Mouse (Mus musculus): ENCODE results near the gene Erg28. TPM values are rescaled to one million over a fixed set of nuclear protein-coding genes. Genes with fewer than 3 reads are reported as not detected.

Erg28 gene
- total RNA-seq, 2 experiments from 2014 or later = 1.9 to 2.3 TPM

DNA sequence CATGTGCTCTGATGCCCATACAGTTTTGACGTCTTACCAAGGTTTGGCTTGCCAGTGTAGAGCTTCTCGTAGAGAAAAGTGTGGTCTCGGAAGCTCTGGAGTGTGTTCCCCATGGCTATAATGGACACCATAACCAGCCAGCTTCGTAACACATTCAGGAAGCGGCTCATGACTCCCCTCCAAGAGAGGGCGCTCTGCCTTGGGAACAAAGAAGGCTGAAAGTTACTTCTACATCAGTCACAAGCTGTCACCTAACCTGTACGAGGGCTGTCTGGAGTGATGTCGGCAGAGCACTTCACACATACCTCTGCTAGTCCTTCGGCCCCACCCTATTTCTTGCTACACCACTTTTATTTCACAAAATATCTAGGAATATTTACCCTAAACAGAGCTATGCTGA, 2.3 kb downstream of the Erg28 start:
- DNase-seq (ENCODE audit: low spot score) = no peak

DNA sequence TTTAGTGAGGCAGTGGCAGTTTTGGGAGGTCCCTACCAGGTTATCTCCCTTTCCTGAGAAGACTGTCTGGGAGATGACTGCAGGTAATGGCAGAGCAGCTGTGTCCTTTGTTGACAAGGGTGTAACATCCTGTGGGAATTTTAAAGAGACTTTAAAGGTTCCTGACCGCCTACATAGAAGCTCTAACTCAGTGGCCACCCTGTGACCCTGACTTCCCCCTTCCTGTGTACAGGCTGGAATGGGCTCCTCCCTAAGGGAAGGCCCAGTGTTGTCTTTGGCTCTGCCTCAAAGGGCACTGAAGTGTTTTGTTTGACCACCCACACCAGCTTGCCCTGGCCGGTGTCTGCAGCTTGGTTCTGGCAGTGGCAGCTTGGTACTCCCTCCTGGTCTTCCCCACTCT, 10.8 kb downstream of the Erg28 start:
- DNase-seq (ENCODE audit: low spot score) = peak; percentile 16

DNA sequence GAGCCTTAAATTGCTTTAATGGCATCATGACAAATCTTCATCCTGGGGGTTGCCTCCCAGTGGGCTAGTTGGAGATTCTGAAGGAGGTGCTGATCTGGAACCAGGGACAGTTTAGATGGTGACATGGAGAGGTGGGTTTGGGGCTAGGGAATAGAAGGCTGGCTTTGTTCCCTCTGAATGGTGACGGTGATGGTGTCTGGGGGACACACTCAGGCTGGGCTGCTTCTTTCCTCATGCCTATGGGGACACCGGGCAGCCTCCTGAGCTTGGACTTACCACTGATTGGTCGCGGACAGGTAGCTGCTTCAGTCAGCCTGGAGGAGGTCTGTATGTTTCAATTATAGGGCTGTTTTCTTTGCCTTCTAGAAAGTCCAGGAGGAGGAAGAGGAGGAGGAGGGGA, 12.7 kb downstream of the Erg28 start:
- DNase-seq (ENCODE audit: low spot score) = no peak

DNA sequence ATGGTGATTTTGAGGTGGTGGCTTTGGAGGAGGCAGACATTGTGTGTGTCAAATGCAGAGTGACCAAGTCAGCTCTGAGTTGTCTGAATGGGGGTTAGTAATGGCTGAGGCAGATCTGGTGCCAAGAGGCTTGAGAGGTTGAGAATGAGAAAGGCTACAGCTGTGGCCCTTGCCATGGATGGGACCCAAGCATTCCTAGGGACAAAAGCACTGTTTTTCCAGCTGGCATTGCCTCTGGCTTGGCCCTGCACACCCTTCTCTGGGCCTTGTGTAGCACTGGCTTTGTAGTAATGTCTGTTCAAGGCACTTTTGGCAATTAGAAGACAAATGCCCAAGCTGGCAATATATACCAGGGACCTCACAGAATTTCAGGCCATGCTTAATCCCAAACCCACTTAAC, 13.4 kb downstream of the Erg28 start:
- no peak for DNase-seq (ENCODE audit: low spot score)

DNA sequence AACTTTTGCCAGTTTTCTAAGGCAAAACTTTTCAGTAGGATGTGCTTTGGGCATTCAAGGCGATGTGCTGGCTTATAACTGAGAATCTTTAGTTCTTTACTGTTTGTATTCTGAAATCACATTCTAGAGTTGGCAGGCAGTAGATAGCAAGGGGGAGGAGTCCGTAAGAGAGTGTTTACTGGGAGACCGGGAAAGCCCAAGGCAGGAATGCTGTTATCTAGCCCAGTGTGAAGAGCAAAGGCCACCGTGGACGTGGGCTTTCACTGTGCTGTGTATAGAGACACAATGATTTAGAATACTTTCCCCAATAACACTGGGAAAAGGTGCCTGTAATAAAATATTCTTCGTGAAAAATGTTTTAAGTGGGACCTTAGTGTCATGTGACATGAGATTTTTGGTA, 14.6 kb downstream of the Erg28 start:
- no peak for DNase-seq (ENCODE audit: low spot score)

DNA sequence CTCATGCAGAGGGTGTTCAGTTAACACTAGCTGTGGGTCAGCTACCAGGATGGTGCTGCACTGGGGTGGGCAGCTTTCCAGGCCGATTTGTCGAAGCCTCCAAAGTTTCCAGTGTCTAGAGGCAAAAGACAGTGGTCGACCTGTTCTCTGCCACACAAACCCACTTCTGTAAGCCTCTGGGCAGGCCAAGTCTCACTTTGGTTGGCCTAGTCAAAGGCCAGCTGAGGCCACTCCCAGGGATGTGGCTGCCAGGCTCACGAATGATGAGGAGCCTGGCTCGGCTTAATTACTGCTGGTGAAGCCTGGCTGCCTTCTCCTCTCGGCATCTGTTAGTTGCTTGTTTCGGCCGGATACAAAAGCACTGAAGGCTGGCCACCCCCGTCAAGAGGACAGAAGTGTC, 24.3 kb downstream of the Erg28 start:
- DNase-seq (ENCODE audit: low spot score) = no peak

DNA sequence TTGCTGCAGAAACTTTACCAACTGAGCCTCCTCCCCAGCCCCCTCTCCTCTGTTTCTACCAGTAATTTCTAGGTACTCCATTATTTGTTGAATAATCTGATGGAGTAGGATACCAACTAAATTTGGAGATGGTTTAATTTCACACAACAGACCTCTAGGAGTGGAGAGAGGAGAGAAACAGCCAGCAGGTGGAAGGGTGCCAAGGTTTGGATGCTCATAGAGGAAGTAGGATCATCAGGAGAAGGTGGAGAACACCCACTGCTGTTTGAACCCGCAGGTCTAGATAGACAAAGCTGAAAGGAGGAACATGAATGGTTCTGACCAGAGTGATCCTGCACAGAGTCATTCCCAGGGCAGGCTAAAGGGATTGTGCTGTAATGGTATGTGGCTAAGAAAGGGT, 28.8 kb downstream of the Erg28 start:
- no peak for DNase-seq (ENCODE audit: low spot score)

DNA sequence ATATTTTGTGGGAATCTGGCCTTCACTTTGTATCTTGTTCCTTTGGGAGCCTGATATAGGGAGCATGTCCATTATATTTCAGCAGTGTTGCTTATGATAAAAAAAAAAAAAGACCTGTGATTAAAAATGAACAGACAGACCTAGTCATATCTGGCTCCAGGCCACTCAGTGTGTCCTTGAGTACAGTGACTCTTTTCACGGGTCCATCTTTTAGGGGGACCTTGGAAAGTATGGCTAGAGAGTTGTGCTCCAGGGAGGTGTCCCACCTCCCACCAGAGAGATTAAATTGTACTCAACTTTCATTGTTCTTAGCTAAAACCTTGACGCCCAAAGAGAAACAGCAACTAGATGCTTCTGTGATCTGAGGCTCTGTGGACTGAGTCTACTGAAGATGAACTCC, 30.3 kb downstream of the Erg28 start:
- no peak for DNase-seq (ENCODE audit: low spot score)

DNA sequence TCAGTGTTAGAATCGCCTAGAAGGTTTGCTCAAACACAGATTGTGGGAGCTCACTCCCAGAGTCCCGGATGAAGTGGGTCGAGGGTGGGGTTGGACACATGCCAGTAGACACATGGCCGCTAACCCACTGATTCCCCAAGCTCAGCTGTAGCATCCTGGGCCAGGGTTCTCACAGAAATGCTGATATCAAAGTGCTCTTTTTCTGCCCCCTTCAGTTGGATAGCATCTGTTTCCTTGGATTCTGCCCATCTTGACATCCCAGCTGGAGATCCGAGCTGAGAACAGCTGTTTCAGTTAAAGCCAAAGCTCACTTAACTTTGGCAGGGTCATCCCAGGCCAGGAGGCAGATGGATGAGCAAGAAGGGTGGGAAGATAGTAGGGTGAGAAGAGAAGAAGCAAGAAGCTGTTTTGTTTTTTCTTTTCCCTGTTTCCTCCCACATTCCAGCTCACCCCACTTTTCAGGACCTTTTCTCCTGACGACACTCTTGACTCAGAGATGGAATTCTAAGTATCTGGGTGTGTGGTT, 31.5 kb downstream of the Erg28 start:
- DNase-seq (ENCODE audit: low spot score) = peak; percentile 41

DNA sequence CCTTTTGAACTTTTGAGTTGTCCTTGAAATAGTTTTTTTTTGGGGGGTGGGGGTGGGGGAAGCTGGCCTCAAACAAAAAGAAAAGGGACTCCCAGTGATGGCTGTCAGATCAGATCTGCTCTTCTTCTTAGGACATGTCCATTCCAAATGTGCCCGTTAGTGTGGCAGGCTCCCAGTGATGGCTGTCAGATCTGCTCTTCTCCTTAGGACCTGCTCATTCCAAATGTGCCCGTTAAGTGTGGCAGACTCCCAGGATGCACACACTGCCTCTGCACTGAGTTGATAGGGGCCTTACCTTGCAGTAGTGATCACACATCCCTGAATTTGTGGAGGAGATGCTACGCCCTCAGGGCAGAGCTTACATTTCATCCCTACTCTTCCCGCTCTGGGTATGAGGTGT, 32.2 kb downstream of the Erg28 start:
- no peak for DNase-seq (ENCODE audit: low spot score)

DNA sequence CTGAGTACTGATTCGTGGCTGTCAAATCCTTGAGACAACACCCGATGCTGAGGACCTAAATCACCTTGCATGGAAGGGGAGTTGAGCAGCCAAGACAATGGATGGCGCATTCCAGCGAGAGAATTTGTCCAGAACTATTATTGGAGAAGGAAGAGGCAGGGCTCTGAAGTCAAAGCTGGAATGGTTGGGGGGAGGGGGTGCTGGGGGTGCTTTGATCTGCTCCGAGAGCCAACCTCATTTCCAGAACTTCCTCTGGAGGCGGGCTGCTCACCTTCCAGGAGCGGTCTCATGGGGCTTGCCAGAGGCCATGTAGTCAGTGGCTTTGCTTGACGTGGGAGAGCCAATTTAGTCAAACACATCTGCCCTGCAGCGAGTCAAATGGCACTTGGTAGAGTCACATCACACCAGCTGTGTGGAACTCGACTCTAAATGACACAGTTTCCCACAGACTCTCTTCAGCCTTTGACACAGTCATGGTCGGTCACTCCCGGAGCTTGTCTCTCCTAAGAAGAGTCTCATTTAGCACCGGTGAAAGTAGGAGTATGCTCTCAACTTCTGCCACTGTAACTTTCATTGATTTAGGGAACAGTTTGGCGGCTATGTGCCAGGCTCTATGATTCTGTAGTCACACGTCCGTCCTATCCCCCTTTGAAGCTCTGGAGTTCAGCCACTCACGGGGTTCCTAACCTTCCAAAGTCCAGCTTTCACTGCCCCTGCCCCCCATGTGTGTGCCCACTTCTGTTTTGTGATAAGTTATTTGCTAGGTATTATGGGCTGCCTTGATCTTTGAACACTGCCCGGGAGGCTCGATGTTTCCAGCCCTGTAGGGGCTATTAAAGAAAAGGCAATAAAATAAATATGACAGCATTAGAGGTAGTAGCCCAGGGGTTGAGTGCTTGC, 39.2 kb downstream of the Erg28 start:
- DNase-seq (ENCODE audit: low spot score) = no peak

DNA sequence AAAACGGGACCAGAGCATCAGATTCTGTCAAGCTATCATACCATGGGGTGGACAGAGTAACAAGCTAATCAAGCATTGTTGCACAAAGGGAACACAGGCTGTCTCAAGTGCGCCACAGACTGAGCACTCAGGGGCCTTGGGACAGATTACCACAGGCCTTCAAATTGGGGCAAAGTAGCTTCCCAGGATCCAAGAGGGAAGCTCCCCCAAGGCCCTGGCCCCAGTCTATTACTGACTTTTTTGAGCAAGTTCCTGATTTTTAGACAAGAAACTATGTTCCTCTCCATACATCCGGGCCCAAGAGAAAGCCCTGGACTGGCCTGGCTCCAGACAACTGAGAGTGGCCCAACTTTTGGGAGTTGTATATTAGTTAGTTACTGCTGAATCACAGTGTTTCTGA, 42.7 kb downstream of the Erg28 start:
- DNase-seq (ENCODE audit: low spot score) = no peak

DNA sequence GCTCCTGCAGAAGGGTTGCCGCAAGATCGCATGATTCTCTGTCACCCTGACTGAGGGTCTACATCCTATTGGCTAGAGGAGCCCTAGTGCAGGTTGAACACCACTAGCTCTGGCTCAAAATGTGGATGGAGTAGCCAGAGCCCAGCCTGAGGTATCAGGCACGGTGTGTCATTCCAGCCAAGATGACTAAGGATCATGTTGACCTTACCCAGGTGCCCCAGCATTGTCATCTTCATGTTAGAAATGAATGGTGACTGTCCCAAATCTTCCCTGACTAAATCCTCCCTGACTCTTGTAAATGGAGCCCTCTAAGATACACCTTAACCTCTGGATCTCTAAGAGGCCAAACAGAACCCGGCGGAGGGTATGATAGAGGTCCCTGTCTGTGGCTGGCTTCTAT, 44.6 kb downstream of the Erg28 start:
- DNase-seq (ENCODE audit: low spot score) = no peak

DNA sequence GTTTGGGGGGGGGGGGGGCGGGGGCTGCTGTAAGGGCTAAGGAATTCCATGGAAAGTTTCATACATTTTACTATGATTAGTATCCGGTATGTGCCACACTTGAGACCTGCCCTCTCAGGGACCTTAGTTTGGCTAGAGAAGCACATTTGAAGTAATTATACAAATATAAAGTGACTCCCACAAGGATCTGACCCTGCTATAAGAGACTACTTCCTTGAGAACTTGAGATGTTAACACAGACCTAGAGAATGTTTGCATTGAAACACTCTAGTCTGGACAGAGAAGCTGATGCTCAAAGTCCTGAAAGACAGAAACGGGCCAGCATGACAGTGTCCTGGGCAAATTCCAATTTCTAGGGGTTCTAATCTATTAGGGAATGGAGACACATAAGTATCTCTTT, 45.4 kb downstream of the Erg28 start:
- DNase-seq (ENCODE audit: low spot score) = no peak

DNA sequence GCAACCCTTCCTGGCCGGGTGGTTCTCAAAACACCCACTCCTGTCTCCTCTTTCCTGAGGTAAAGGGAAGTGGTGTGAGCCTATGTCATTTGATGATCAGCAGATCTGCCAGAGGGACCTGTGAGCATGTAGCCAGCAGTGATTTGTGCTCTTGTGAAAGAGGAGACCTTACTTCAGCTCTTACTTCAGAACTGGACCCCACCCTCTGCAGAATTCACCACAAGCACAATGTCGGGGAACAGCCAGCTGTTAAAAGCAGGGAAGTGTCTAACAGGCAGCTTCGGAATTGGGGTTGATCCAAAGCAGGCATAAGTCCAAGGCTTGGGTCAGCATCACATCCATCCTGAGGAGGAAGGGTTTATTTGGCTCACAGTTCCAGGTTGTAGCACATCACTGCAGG, 53.0 kb downstream of the Erg28 start:
- peak; percentile 29 for DNase-seq (ENCODE audit: low spot score)

DNA sequence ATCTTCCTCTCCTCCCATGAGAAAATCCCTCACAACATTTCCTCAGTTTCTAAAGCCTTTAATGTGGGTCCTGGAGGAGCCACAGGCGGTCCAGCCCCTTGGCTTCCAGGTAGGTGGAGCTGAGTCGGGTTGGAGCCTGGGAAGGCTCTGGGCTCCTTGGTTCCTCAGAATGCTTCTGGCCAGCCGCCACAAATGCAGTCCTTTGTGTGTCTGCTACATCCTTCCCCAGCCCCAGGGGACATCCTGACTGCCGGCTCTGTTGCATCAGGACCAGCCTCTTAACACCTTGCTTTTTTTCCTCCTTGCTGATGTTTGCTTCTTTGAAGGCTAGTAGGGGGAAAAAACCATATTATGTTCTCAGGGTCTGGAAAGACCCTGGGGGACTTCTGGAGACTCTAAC, 56.6 kb downstream of the Erg28 start:
- DNase-seq (ENCODE audit: low spot score) = no peak

DNA sequence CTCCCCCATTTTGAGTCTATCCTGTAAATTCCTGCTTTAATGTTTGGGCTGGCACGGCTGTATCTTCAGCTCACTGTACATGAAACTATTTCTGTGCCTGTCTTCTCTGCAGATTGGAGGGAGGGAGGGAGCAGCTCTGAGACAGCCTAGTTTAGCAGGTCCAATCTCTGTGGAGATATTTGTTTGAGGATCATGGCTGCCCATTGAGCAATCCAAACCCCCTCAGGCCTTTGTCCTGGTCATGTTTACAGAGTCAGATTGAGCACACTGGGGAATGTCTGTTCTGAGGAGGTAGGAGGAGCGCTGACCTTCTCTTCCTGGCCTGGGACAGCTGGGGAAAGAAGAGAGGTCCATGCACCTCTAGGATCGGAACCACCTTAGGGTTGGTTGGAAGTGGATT, 58.1 kb downstream of the Erg28 start:
- DNase-seq (ENCODE audit: low spot score) = no peak

Other genes with a start within 250 kb of the Erg28 start
- 1 to 10 TPM; 3.6 to 4.7 TPM for gene Jdp2, start 225.5 kb downstream of the Erg28 start, total RNA-seq (2021)
- gene Batf, start 137.9 kb downstream of the Erg28 start, total RNA-seq (2021) = under 1 TPM in 1 of 2 experiments, not detected in 1; 0.32 TPM
- gene Flvcr2, start 78.0 kb downstream of the Erg28 start, total RNA-seq (2021) = under 1 TPM; 0.21 to 0.38 TPM
- 1 to 10 TPM; 5.8 to 5.9 TPM for gene Ttll5, start 109 bp upstream of the Erg28 start, total RNA-seq (2021)

All from gastrocnemius, adult 18-20 months (tissue).